In genomic region chr3:120729671-120730070, GRCm38 (mm10) we compare ENCODE assay signal across 10 mouse cellular contexts.
A peak's percentile ranks its signal among the peaks of the same experiment; 100 is the strongest.
DNase-seq lines count a peak whose midpoint lies in the region; ATAC-seq and TF ChIP-seq lines count a peak whose summit lies in the region.
"Had no signal": no experiment of that assay in that cellular context is flagged by ENCODE, and none has a peak within 500 bp of the region (broad histone marks: within the 10 kb centered on the region; RNA-seq: fewer than 3 reads in every experiment).

No protein-coding gene starts in this region.

- no peaks in the 10 kb centered on the region for H3K27me3 ChIP-seq in embryonic facial prominence, embryonic 11.5 days (ENCODE audit: control insufficient read depth, insufficient read depth, low read length)
- H3K27me3 ChIP-seq in liver, postnatal 0 days (ENCODE audit: insufficient read depth, low read length), result no peaks in the 10 kb centered on the region
- no peaks in the 10 kb centered on the region for H3K27me3 ChIP-seq in cerebellum, adult 2 months (ENCODE audit: control insufficient read depth, insufficient read depth, low read length)
- H3K27me3 ChIP-seq: embryonic facial prominence, embryonic 13.5 days; heart, embryonic 15.5 days had no signal

- no peak overlapping the region for H3K4me3 ChIP-seq in embryonic facial prominence, embryonic 11.5 days (ENCODE audit: low read depth, low read length)
- H3K4me3 ChIP-seq in liver, postnatal 0 days (ENCODE audit: low read depth, low read length), result no peak overlapping the region
- H3K4me3 ChIP-seq in cerebellum, adult 2 months (replicated peaks; ENCODE audit: insufficient read depth, low read depth, low read length), result no peak overlapping the region
- H3K4me3 ChIP-seq: embryonic facial prominence, embryonic 13.5 days; heart, embryonic 15.5 days had no signal

- TF ChIP-seq EP300 in liver, postnatal 0 days (IDR thresholded peaks at IDR 0.05; ENCODE audit: low read depth), result no peak

- 46% methylated on average over 5 of the region's 5 CpGs for WGBS in embryonic facial prominence, embryonic 11.5 days
- WGBS in liver, postnatal 0 days (ENCODE audit: insufficient replicate concordance), result 66% methylated on average over 5 of the region's 5 CpGs
- WGBS in cerebellum, adult 2 months, result 78% methylated on average over 5 of the region's 5 CpGs

- H3K27ac ChIP-seq in embryonic facial prominence, embryonic 11.5 days (replicated peaks; ENCODE audit: low read depth, low read length), result no peak overlapping the region
- H3K27ac ChIP-seq in liver, postnatal 0 days (ENCODE audit: low read depth), result no peak overlapping the region
- H3K27ac ChIP-seq in cerebellum, adult 2 months (ENCODE audit: insufficient read depth, low read length), result no peak overlapping the region
- H3K27ac ChIP-seq: embryonic facial prominence, embryonic 13.5 days; heart, embryonic 15.5 days had no signal

- H3K9me3 ChIP-seq in embryonic facial prominence, embryonic 11.5 days (replicated peaks; ENCODE audit: control insufficient read depth, low read length), result no peaks in the 10 kb centered on the region
- H3K9me3 ChIP-seq in liver, postnatal 0 days (ENCODE audit: low read length), result no peaks in the 10 kb centered on the region
- H3K9me3 ChIP-seq: embryonic facial prominence, embryonic 13.5 days; heart, embryonic 15.5 days had no signal

- H3K4me1 ChIP-seq in embryonic facial prominence, embryonic 11.5 days (ENCODE audit: control insufficient read depth, insufficient read depth, low read length), result no peaks in the 10 kb centered on the region
- no peaks in the 10 kb centered on the region for H3K4me1 ChIP-seq in liver, postnatal 0 days (ENCODE audit: insufficient read depth)
- peaks cover 9% of the 10 kb centered on the region; the same call in 1 of the 2 replicates for H3K4me1 ChIP-seq in cerebellum, adult 2 months (ENCODE audit: control insufficient read depth, insufficient read depth, low read length)
- H3K4me1 ChIP-seq: embryonic facial prominence, embryonic 13.5 days; heart, embryonic 15.5 days had no signal

- intact Hi-C loops in left cerebral cortex, postnatal 10 days (cut with DNase I), result no loop called here

- no peaks in the 10 kb centered on the region for H3K36me3 ChIP-seq in embryonic facial prominence, embryonic 11.5 days (replicated peaks; ENCODE audit: control insufficient read depth, insufficient read depth, low read depth, low read length)
- H3K36me3 ChIP-seq in liver, postnatal 0 days (replicated peaks; ENCODE audit: insufficient read depth, low read length), result no peaks in the 10 kb centered on the region
- H3K36me3 ChIP-seq: embryonic facial prominence, embryonic 13.5 days; heart, embryonic 15.5 days had no signal

- H3K4me2 ChIP-seq in embryonic facial prominence, embryonic 11.5 days (ENCODE audit: low read depth, low read length), result no peak overlapping the region
- no peak overlapping the region for H3K4me2 ChIP-seq in liver, postnatal 0 days (ENCODE audit: low read depth, low read length)
- H3K4me2 ChIP-seq: embryonic facial prominence, embryonic 13.5 days; heart, embryonic 15.5 days had no signal

- TF ChIP-seq POLR2A in cerebellum, adult 2 months (IDR thresholded peaks at IDR 0.05; ENCODE audit: borderline replicate concordance, insufficient read depth, low read length), result no peak

- TF ChIP-seq CTCF in liver, postnatal 0 days (IDR thresholded peaks at IDR 0.05; ENCODE audit: low read depth), result no peak
- TF ChIP-seq CTCF in cerebellum, adult 2 months (IDR thresholded peaks at IDR 0.05; ENCODE audit: borderline replicate concordance, insufficient read depth, low read depth, low read length), result no peak

- DNase-seq in embryonic facial prominence, embryonic 11.5 days (ENCODE audit: low spot score), result peak; percentile 6
- DNase-seq in frontal cortex, postnatal 14 days (ENCODE audit: low spot score in 2 of 2), result peak; percentile 30 to 62
- peak; percentile 46 to 69 for DNase-seq in left cerebral cortex, postnatal 10 days (ENCODE audit: extremely low spot score in 1 of 2, low spot score in 2 of 2)
- DNase-seq in right cerebral cortex, adult 18-20 months, result peak; percentile 62
- no peak for DNase-seq in liver, postnatal 0 days
- DNase-seq in cerebellum, adult 2 months, result no peak
- DNase-seq: adrenal gland, adult 8-10 months had no signal

- ATAC-seq in embryonic facial prominence, embryonic 11.5 days (replicated peaks; ENCODE audit: insufficient number of reproducible peaks, low FRiP score, low TSS enrichment, low read depth), result 0 out of 2 replicates have a peak, but pooled peaks have one; percentile 34
- ATAC-seq in liver, postnatal 0 days, result no peak
- no peak for ATAC-seq in monocyte, adult 5-6 weeks (replicated peaks; ENCODE audit: insufficient number of reproducible peaks, low FRiP score, low TSS enrichment, poor library complexity, severe bottlenecking)

- H3K9ac ChIP-seq in embryonic facial prominence, embryonic 11.5 days (replicated peaks; ENCODE audit: low read length), result no peak overlapping the region
- H3K9ac ChIP-seq in liver, postnatal 0 days (replicated peaks), result no peak overlapping the region
- H3K9ac ChIP-seq: embryonic facial prominence, embryonic 13.5 days; heart, embryonic 15.5 days had no signal

Comparison
In these comparisons a context has a peak if more than half of its experiments do, and no peak if none do; other contexts are left out.
1. DNase-seq: peak in embryonic facial prominence, embryonic 11.5 days (single experiment), frontal cortex, postnatal 14 days (2 of 2), left cerebral cortex, postnatal 10 days (2 of 2) and right cerebral cortex, adult 18-20 months (single experiment); none in liver, postnatal 0 days (single experiment) and cerebellum, adult 2 months (0 of 2).